Mouse (Mus musculus) heart, postnatal 0 days (tissue): Measurements from ENCODE around the gene Slmap. TPM values are rescaled to one million over a fixed set of nuclear protein-coding genes. Genes with fewer than 3 reads are reported as not detected.
A peak's percentile ranks its signal among the peaks of the same experiment; 100 is the strongest.

Source experiments
- ATAC-seq: fragments of 200-750 bp; cut with Nextera tagmentation; 2 replicates; pipeline ENCODE4 v1.8.0; 2017; ENCODE audit warnings: low read depth, moderate number of reproducible peaks, moderate library complexity; ENCODE audit not compliant: insufficient read depth
- DNase-seq: peaks from one replicate; pipeline ENCODE4 v3.0.0-alpha.2; 2016; ENCODE audit warnings: low spot score
- H3K27ac ChIP-seq: fragments of 300-500 bp; sonication (generic); 2 replicates; pipeline ENCODE4 v1.5.1; 2014; ENCODE audit warnings: low read depth, mild to moderate bottlenecking
- H3K27me3 ChIP-seq: fragments of 300-500 bp; sonication (generic); 2 replicates; pipeline ENCODE4 v1.6.1; 2014; ENCODE audit warnings: low read length, mixed read lengths; ENCODE audit not compliant: control insufficient read depth, insufficient read depth
- H3K36me3 ChIP-seq: fragments of 300-500 bp; sonication (generic); replicated peaks from 2 replicates; pipeline ENCODE4 v1.6.1; 2014; ENCODE audit warnings: low read length, mixed read lengths; ENCODE audit not compliant: control insufficient read depth, insufficient read depth
- H3K4me1 ChIP-seq: fragments of 300-500 bp; sonication (generic); 2 replicates; pipeline ENCODE4 v1.6.1; 2014; ENCODE audit warnings: antibody characterized with exemption; ENCODE audit not compliant: control insufficient read depth, insufficient read depth
- H3K4me2 ChIP-seq: fragments of 300-500 bp; sonication (generic); 2 replicates; pipeline ENCODE4 v1.6.1; 2014; ENCODE audit warnings: low read depth, mild to moderate bottlenecking, low read length, moderate library complexity
- H3K4me3 ChIP-seq: fragments of 300-500 bp; sonication (generic); 2 replicates; pipeline ENCODE4 v1.5.1; 2014; ENCODE audit warnings: low read depth, low read length
- H3K9ac ChIP-seq: fragments of 300-500 bp; sonication (generic); replicated peaks from 2 replicates; pipeline ENCODE4 v1.6.1; 2014; ENCODE audit warnings: low read depth, low read length, mixed read lengths
- H3K9me3 ChIP-seq: fragments of 300-500 bp; sonication (generic); replicated peaks from 2 replicates; pipeline ENCODE4 v1.6.1; 2016; ENCODE audit warnings: low read length; ENCODE audit not compliant: control insufficient read depth
- CTCF ChIP-seq: IDR thresholded peaks from 2 replicates; pipeline ENCODE4 v1.5.1; 2016; ENCODE audit warnings: antibody characterized with exemption, control low read depth, low read depth
- EP300 ChIP-seq: IDR thresholded peaks from 2 replicates; pipeline ENCODE4 v1.6.1; 2016; ENCODE audit warnings: antibody characterized with exemption, low read depth
- WGBS: fragments of 180-500 bp; shearing (Covaris S2); extraction: QIAGEN DNeasy Blood & Tissue Kit; methylation state at CpG from one replicate; pipeline ENCODE4 v1.1.7; 2014; 5-methylcytosine and 5-hydroxymethylcytosine counted together
- polyA plus RNA-seq: library from polyadenylated mRNA; unstranded; fragments of >200 nt; fragmentation: Nextera tagmentation; extraction: Ambion mirVana; gene quantifications from 2 replicates; pipeline ENCODE4 v1.2.1, GENCODE M21; 2015
- total RNA-seq: library from RNA; depleted of rRNA; stranded (reverse); fragments of >200 nt; gene quantifications from 2 replicates; pipeline ENCODE4 v1.2.3, GENCODE M21; 2014; ENCODE audit warnings: low replicate concordance

The Slmap gene
- total and polyA plus RNA-seq, 2 experiments from 2014 or later, result 140 to 146 TPM

DNA sequence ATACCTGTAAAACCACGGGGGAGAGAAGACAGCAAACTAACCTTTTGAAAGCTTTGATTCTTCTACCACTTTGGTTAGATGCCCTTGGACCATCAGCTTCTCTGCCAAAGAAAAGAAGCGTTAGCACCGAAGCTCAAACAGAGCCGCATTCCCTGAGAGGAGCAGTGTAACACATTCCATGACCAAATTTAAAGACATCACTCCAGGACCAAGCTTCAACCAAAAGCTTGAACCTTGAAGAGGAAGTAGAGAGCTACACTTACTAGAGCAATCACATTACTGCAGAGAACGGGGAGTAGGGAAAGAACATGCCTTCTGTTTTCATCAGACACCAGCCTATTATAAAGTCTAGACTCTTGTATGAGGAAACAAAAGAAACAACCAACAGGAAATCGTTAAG, 92.2 kb downstream of the Slmap start:
- Histone ChIP-seq H3K4me2 (peak overlapping the region; percentile 48), H3K9ac (peak overlapping the region; percentile 59)
- ATAC-seq, result peak; percentile 54

DNA sequence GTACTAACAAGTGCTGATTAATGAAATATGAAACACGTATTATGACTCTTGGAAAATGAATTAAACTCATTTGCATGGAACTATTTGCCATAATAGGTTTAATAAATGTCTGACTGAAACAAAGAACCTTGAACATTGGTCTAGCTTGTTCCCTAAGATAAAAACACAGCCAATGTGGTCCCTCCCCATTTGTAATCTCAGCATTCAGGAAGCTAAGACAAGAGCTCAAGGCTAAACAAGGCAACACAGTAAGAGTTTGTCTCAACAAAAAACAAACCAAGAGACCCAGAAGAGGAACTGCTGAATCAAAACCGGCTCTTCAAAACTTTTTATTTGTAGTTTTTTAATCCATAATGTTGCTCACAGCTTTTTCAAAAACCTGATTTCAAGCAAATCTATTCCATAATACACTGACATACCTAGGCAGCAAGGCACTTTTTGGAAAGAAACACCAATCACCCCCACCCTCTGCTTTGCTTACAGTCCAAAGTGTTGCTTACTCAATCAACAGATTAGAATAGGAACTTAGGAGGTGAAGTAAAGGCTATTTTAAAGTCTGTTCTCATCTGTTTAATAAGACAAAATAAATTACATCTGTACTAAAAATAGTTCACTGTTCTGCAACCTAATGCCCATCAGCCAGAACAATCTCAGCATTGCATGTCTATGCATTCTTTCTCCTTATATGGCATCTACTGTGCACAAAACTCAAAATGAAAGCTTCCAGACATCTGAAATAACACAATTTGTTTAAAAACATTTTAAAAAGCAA, 93.5 kb downstream of the Slmap start:
- Histone ChIP-seq H3K27me3 (no peaks in the 10 kb centered on the region), H3K9ac (peak overlapping the region; percentile 59), H3K4me3 (peak overlapping the region; percentile 52), H3K27ac (peak overlapping the region; percentile 97), H3K36me3 (peaks cover 15% of the 10 kb centered on the region; the same call in 1 of the 2 replicates), H3K9me3 (no peaks in the 10 kb centered on the region), H3K4me1 (peaks cover 19% of the 10 kb centered on the region), H3K4me2 (peak overlapping the region; percentile 63)
- WGBS, result 30% methylated on average over 2 of the region's 2 CpGs
- TF ChIP-seq CTCF (no peak), EP300 (peak; percentile 72)
- DNase-seq, result peak; percentile 96
- peak; percentile 90 for ATAC-seq

More for the DNA sequence above, 92.2 kb downstream of the Slmap start:
- 25% methylated on average over 6 of the region's 6 CpGs for WGBS
- peaks cover 19% of the 10 kb centered on the region for H3K4me1 ChIP-seq
- no peak for TF ChIP-seq CTCF
- TF ChIP-seq EP300, result no peak
- H3K4me3 ChIP-seq, result peak overlapping the region; percentile 52
- H3K27me3 ChIP-seq, result no peaks in the 10 kb centered on the region
- H3K36me3 ChIP-seq, result peaks cover 8% of the 10 kb centered on the region; the same call in 1 of the 2 replicates
- peak; percentile 82 for DNase-seq
- H3K27ac ChIP-seq, result peak overlapping the region; percentile 97
- H3K9me3 ChIP-seq, result no peaks in the 10 kb centered on the region

- no peaks in the 10 kb centered on the region for H3K27me3 ChIP-seq
- DNase-seq (no peak), ATAC-seq (no peak)
- H3K4me3 ChIP-seq, result peak overlapping the region; percentile 52
- peak overlapping the region; percentile 9 for H3K27ac ChIP-seq
- TF ChIP-seq EP300 (no peak), CTCF (no peak)
- H3K36me3 ChIP-seq, result peaks cover 26% of the 10 kb centered on the region
- no peaks in the 10 kb centered on the region for H3K9me3 ChIP-seq
- peaks cover 19% of the 10 kb centered on the region for H3K4me1 ChIP-seq
- H3K4me2 ChIP-seq, result peak overlapping the region; percentile 50
- H3K9ac ChIP-seq, result 0 out of 2 replicates have a peak overlapping the region, but pooled peaks have one; percentile 25
Observed at GRCm38 (mm10) chr14:26439996-26440395, 94.7 kb downstream of the Slmap start.

GRCm38 (mm10) chr14:26437771-26438170, 97.0 kb downstream of the Slmap start:
- H3K27ac ChIP-seq, result no peak overlapping the region; the same call in 1 of the 2 replicates

DNA sequence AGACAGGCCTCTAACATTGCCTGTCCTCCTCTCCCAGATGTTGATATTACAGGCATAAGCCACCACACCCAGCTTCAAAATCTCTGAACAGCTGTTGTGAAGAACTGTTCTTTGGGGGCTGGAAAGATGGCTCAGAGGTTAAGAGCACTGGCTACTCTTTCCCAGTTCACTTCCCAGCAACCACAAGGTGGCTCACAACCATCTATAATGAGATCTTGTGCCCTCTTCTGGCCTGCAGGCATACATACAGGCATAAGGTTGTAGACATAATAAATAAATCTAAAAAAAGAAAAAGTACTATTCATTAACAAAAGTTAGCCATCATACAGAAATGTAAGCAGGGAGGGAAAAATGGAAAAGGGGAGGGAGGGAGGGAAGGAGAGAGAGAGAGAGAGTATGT, 98.4 kb downstream of the Slmap start:
- Histone ChIP-seq H3K4me1 (peaks cover 13% of the 10 kb centered on the region), H3K9ac (no peak overlapping the region), H3K36me3 (peaks cover 44% of the 10 kb centered on the region), H3K27me3 (no peaks in the 10 kb centered on the region), H3K4me2 (no peak overlapping the region), H3K27ac (no peak overlapping the region), H3K9me3 (no peaks in the 10 kb centered on the region), H3K4me3 (no peak overlapping the region)
- TF ChIP-seq CTCF (peak; percentile 66), EP300 (no peak)
- ATAC-seq, result no peak
- DNase-seq, result no peak

More at GRCm38 (mm10) chr14:26437771-26438170, 97.0 kb downstream of the Slmap start:
- TF ChIP-seq EP300 (no peak), CTCF (no peak)
- 64% methylated on average over 2 of the region's 2 CpGs for WGBS
- Histone ChIP-seq H3K36me3 (peaks cover 43% of the 10 kb centered on the region), H3K9ac (no peak overlapping the region), H3K4me1 (peaks cover 13% of the 10 kb centered on the region), H3K9me3 (no peaks in the 10 kb centered on the region), H3K4me2 (no peak overlapping the region), H3K27me3 (no peaks in the 10 kb centered on the region), H3K4me3 (no peak overlapping the region)
- DNase-seq (no peak), ATAC-seq (no peak)

DNA sequence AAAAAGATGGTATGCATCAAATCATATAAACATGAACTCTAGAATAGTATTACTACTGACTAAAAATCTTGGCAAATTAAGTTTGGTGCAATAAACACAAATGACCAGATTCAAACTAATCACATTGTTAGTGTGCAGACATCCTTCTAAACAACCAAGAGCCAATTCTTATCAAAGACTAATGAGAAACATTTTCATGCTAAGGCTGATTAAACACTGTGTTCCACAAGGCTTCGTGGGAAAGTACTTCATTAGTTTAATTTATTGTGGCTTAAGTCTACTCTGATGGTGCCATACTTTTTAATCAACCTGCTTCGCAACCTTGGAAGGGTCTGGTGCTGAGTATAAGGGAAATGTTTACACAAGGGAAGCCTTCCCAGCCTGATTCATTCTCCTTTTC, 102.4 kb downstream of the Slmap start:
- H3K4me2 ChIP-seq, result no peak overlapping the region
- no peaks in the 10 kb centered on the region for H3K27me3 ChIP-seq
- no peak overlapping the region for H3K9ac ChIP-seq
- H3K36me3 ChIP-seq, result peaks cover 63% of the 10 kb centered on the region
- no peak overlapping the region for H3K27ac ChIP-seq
- TF ChIP-seq EP300 (no peak), CTCF (no peak)
- 76% methylated on average over 2 of the region's 2 CpGs for WGBS
- no peak overlapping the region for H3K4me3 ChIP-seq
- DNase-seq (no peak), ATAC-seq (no peak)
- no peaks in the 10 kb centered on the region for H3K4me1 ChIP-seq
- H3K9me3 ChIP-seq, result no peaks in the 10 kb centered on the region
